Mouse (Mus musculus): ENCODE measurements around the gene Neurog2.

Gene Neurog2

GRCm38 (mm10) chr3:127633080-127634032 is at the start of gene Neurog2:
Gene Neurog2, plus strand, starts transcription at chr3:127633135.
- no peak for DNase-seq

DNA sequence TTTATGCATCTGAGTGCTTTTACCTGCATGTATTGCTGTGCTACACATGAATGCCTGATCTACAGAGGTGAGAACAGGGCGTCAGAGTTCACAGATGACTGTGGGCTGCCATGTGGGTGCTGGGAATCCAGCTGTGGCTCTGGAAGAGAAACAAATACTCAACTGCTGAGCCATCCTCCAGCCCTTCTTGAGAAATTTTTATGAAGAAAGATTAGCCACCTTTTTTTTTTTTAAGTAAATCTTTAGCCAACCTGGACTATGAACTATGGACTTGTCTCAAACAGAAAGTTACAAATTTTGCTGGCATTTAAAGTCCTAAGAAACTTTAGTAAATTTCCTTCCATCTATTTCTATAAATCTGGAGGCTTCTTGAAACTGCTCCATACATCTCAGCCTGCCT is 35.8 kb upstream of the Neurog2 start:
- no peak for DNase-seq

- no peak for DNase-seq
Measured at GRCm38 (mm10) chr3:127608109-127608508, 24.8 kb upstream of the Neurog2 start.

DNA sequence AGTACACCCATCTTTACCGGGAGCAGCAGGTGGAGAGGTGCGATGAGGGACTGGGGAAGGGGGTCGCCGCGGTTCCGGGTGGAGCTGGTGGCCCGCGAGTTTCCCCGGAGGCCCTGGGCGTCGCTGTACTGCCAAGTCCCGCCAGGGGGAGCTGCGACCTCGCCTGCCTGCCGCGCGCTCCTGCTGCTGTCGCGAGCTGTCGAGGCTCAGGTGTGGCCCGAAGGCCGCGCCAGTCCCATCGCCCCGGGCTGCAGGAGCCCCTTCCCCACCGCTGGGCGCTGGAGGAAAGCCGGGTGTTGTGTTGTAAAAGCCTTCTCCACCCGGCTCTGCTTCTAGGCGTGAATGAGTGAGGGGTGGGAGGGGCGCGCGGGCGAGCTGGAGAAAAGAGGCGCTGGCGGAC is 7.6 kb upstream of the Neurog2 start:
- DNase-seq: peak; percentile 82

- DNase-seq: no peak
Measured at GRCm38 (mm10) chr3:127625701-127626399, 7.1 kb upstream of the Neurog2 start.

- no peak for DNase-seq
Measured at GRCm38 (mm10) chr3:127626524-127626923, 6.4 kb upstream of the Neurog2 start.

- DNase-seq: no peak
Measured at GRCm38 (mm10) chr3:127627151-127627955, 5.6 kb upstream of the Neurog2 start.

DNA sequence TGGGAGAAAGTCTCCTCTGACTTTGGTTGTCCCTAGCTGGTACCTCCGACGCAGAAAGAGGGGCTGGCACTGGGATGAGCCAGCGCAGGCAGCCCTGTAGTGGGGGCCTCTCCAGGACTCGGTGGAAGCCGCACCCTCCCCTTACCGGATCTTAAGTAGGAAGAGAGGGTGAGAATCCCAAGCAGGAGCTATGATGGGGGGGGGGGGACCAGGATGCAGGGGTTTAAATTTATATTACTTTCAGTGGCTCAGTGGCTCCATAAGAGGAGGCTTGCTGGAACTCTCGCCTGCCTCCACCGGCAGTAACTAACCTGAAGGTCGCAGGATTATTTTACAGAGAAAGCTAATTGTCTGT is 5.0 kb upstream of the Neurog2 start:
- no peak for DNase-seq

- no peak for DNase-seq
Measured at GRCm38 (mm10) chr3:127628311-127629184, 4.4 kb upstream of the Neurog2 start.

DNA sequence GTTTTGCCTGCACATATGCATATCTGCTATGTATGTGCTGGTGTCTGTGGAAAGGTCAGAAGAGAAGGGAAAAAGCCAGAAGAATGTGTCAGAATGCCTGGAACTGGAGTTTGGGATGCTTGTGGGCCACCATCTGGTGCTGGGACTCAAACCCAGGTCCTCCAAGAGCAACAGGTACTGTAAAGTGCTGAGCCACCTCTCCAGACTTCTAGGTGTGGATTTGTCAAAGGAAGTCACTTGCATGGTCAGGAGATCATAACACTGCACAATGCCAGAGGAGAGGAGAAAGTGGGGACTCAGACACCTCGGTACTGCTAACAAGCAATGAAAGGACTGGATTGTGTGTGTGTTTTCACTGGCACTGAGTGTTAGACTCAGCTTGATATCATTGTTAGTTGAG is 2.7 kb upstream of the Neurog2 start:
- DNase-seq: no peak

DNA sequence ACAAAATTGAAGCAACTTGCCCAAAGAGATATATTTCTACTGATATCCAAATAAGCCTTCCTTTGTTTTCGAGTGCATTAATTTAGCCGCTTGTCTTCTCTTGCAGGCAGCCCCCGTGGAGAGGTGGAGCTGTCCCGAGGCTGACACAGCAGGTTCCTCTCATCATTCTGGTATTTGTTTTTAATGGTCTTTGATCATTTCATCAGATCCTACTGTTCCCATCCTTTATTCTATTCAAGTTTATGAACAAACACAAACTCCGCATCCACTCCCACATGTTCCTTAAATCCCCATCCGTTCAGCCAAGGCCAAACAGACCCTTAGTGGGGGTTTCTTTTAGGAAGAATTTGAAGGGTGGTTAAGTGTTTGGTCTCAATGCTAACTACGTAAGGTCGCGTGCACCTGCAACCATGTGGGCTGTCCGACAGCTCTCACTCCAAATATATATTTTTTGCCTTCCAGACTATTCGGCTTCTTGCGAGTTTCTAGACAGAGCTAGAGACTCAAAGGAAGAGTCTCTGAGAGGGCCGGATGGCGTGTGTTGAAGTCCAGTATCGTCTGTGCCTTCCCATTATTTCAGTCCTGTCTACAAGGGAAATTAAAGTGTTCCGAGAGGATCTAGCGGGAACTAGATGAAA is 2.1 kb upstream of the Neurog2 start:
- no peak for DNase-seq

GRCm38 (mm10) chr3:127631582-127631981 is 1.4 kb upstream of the Neurog2 start:
- DNase-seq: no peak

- no peak for DNase-seq
Measured at GRCm38 (mm10) chr3:127632531-127632930, 404 bp upstream of the Neurog2 start.

DNA sequence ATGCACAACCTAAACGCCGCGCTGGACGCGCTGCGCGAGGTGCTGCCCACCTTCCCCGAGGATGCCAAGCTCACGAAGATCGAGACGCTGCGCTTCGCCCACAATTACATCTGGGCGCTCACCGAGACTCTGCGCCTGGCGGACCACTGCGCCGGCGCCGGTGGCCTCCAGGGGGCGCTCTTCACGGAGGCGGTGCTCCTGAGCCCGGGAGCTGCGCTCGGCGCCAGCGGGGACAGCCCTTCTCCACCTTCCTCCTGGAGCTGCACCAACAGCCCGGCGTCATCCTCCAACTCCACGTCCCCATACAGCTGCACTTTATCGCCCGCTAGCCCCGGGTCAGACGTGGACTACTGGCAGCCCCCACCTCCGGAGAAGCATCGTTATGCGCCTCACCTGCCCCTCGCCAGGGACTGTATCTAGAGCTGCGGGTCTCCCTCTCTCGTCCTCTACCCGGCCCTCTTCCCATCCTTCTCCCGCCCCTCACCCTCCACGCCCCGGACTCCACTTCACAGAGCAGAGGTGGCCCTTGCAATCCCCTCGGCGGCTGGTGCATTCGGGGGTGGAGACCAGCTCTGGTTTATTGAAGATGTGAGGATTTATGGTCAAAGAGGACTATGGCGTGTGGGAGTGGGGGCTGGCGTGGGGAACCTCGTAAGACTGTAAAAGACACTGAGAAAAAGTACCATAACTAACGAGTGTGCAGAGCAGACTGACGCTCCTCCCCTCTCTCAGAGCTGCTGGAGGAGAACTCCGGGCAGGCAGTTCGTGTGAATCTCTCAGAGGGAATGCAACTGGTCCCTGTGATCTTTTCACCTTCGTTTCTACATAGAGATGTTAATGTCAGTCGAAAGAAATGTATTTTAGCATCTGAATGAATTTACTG is 1.4 kb downstream of the Neurog2 start:
- peak; percentile 76 for DNase-seq

DNA sequence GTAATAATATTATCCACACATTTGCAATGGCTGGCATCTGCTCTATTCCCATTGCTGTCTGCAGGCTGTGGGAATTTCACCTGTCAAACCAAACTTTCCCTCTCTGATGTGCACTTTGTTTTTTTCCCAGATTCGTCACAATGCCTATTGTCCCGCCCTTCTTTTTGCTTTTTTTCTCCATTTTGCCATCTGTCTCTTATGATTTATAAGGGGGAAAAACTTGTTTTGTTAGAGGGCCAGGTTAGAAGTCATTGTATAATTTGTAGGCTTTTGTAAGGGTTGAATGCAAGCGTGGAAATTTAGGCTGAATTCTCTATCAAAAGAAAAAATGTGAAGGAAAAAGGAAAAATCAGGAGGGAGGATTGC is 2.0 kb downstream of the Neurog2 start:
- DNase-seq: no peak

DNA sequence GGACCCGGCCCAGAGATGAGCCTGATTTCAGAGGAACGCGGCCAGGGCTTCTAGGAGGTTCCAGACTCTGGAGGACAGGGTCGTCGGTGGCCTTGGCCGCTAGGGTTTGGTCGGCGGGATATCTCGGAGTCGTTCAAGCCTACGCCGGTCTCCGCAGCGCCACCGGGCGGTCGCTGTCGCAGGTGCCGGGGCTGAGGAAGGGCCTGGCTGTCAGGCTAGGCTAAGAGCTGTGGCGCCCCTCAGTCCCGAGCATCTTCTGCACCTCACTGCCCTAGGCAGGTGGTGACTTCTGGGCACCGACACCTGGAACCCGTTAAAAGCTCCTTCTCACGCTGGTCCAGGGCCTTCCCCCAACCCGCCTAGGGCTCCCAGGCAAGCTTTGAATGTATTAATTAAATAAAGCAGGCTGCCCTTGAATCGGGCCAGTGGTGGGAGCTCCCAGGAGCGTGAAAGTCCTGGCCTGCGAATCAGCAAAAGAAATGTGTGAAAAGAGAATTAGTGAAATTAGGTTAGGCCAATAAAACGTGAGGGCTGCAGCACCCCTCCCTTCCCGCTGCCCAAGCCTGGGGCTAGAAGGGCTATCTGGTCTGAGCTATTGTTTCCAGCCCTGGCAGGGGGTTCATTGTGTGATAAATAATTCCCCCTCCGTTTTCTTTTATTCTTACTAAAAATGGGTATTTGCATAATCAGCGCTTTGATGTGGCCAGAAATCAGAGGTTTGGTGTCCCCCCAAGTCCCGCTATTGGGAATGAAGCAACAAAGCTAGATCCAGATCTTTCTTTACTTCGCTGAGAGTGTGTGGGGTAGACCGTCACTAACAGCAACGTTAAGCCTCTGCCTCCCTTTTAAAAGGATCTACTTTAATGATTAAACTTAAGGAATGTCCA is 7.2 kb downstream of the Neurog2 start:
- DNase-seq: peak; percentile 46

DNA sequence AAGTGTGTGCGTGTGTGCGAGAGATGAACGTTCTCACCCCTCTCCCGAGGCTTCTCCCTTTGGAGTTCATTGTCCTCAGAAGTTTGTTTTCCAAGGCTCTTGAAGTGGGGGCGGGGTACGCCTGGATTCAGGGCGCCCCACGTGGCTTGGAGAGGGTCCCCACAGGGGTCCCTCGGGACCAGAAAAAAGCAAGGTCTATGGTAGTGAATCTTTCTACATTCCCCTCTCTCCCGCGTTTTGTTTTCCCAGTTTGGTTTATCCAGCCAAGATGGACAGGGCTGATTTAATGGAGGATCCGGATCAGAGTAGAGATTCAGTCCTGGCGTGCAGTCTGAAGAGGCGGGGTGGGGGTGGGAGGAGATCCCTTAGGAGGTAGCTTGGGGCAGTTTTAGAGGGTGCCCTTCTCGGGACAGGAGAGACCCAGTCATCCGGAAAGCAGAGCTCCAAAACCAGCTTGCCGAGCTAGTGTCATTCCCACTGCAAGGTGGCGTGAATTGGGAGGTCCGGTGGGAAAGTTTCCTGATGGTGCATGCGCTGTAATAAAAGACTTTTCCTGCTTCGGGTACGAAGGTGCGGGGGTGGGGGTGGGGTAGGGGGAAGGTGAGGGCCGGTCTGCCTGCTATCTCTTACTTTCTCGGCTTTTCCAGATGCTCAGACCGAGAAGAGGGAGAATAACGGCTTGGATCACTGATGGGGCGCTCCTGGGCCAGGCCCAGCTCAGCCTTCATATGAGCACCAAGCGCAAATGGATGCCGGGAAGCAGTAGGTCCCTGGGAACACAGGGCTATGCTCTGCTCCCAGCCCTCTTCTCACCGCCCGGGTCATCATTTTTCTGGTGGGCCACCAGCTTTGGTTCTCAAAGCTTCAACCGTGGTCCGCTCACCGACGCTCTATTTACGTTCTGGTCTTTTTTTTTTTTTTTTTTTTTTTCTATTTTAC is 8.1 kb downstream of the Neurog2 start:
- DNase-seq: no peak

GRCm38 (mm10) chr3:127642211-127642610 is 9.3 kb downstream of the Neurog2 start:
- no peak for DNase-seq

All from thymus, postnatal 25 days (tissue).